Mouse (Mus musculus) B cell, adult 67 days (primary cell): ENCODE data around the gene Ipcef1. TPM values are rescaled to one million over a fixed set of nuclear protein-coding genes. Genes with fewer than 3 reads are reported as not detected.

Source experiments
- total RNA-seq, 2 experiments: library from RNA; stranded (reverse); gene quantifications; 4 replicates each; pipeline ENCODE4 v1.2.4; 2023

Gene Ipcef1
- total RNA-seq: 10 to 100 TPM; 14.7 to 16.8 TPM

GRCm38 (mm10) chr10:7052315-7053017 lies at the start of gene Ipcef1:
Gene Ipcef1 (minus strand): TSS chr10:7052478.

Other genes with a start within 250 kb of the Ipcef1 start
- 1 to 10 TPM; 8.0 to 9.8 TPM for gene Cnksr3, start 159.8 kb upstream of the Ipcef1 start, total RNA-seq